Mouse (Mus musculus): ENCODE measurements at regions not wholly inside any gene's neighbourhood (a gene's known extent, or its start where the extent isn't known, plus 50 kb on each side); places are given as distances from the start of the nearest gene placed in this dataset.

DNA sequence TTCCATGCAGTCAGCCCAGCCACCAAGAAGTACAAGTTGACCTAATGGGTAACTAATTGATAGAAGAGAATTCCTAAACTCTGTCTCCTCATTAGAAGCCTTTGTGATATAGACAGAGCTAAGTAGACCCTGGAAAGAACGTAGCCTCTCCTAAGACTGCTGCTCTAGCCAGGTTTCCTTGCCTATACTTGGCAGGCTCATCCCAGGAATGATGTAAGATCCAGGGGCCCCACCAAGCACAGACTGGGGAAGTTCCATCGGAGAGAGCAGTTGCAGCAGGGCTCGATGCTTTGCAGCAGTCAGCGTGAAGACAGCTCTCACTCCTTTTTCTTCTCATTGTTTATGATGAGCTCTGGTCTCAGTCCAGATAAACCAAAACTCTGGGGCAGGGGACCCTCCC lies 68.7 kb downstream of the Mycn start:
- ATAC-seq (ENCODE audit: insufficient read depth) (no peak), DNase-seq (ENCODE audit: low read depth in 3 of 3, low spot score in 3 of 3) (no peak)
- no peaks in the 10 kb centered on the region for H3K27me3 ChIP-seq (ENCODE audit: control insufficient read depth, insufficient read depth, low read length)
- 57% methylated on average over 4 of the region's 4 CpGs for WGBS (ENCODE audit: insufficient replicate concordance)
- no peak overlapping the region for H3K4me2 ChIP-seq (ENCODE audit: low read depth)
- no peaks in the 10 kb centered on the region for H3K36me3 ChIP-seq (replicated peaks; ENCODE audit: control insufficient read depth, insufficient read depth, low read depth)
- H3K9me3 ChIP-seq (ENCODE audit: control insufficient read depth, low read length) = no peaks in the 10 kb centered on the region
- TF ChIP-seq CTCF (IDR thresholded peaks at IDR 0.05; ENCODE audit: low read depth) (no peak), EP300 (IDR thresholded peaks at IDR 0.05; ENCODE audit: low read depth) (no peak)
- H3K4me3 ChIP-seq (ENCODE audit: insufficient read depth in 1 of 2, low read depth in 2 of 2, low read length in 2 of 2) = no peak overlapping the region
- no peak overlapping the region for H3K9ac ChIP-seq (replicated peaks)
- H3K4me1 ChIP-seq (replicated peaks; ENCODE audit: control insufficient read depth in 2 of 2, insufficient read depth in 2 of 2, low read length in 1 of 2) = no peaks in the 10 kb centered on the region; a peak in 1 of 4 replicates
- no peak overlapping the region for H3K27ac ChIP-seq

- H3K4me3 ChIP-seq (ENCODE audit: insufficient read depth in 1 of 2, low read depth in 2 of 2, low read length in 2 of 2) = no peak overlapping the region
- no peak overlapping the region for H3K9ac ChIP-seq (replicated peaks)
- TF ChIP-seq CTCF (IDR thresholded peaks at IDR 0.05; ENCODE audit: low read depth) (no peak), EP300 (IDR thresholded peaks at IDR 0.05; ENCODE audit: low read depth) (no peak)
- no peaks in the 10 kb centered on the region; a peak in 1 of 4 replicates for H3K4me1 ChIP-seq (replicated peaks; ENCODE audit: control insufficient read depth in 2 of 2, insufficient read depth in 2 of 2, low read length in 1 of 2)
- WGBS (ENCODE audit: insufficient replicate concordance) = 73% methylated on average over 4 of the region's 4 CpGs
- ATAC-seq (ENCODE audit: insufficient read depth) (no peak), DNase-seq (ENCODE audit: low read depth in 3 of 3, low spot score in 3 of 3) (no peak)
- H3K36me3 ChIP-seq (replicated peaks; ENCODE audit: control insufficient read depth, insufficient read depth, low read depth) = no peaks in the 10 kb centered on the region
- H3K9me3 ChIP-seq (ENCODE audit: control insufficient read depth, low read length) = no peaks in the 10 kb centered on the region
- no peak overlapping the region for H3K4me2 ChIP-seq (ENCODE audit: low read depth)
- no peak overlapping the region for H3K27ac ChIP-seq
- no peaks in the 10 kb centered on the region for H3K27me3 ChIP-seq (ENCODE audit: control insufficient read depth, insufficient read depth, low read length)
Measured at GRCm38 (mm10) chr12:12871272-12871671, 70.4 kb downstream of the Mycn start.

DNA sequence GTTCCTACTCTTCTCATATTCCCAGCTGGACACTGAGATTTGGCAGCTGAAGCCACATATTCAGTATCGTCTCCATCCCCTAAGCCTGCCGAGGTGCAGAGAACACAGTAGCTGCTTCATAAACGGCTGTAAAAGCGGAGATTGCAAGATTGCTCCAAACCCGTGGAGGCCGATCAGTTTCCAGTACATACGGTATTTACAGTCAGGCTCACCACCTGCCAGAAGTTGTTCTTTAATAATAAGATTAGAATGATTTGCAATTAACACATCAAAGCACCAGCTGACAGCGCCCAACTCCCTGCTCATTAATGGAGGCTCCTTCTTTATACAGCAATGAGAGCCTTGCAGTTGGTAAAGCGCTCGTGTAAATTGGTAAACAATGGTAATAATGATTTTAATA lies 75.1 kb downstream of the Mycn start:
- H3K4me1 ChIP-seq (replicated peaks; ENCODE audit: control insufficient read depth in 2 of 2, insufficient read depth in 2 of 2, low read length in 1 of 2) = no peaks in the 10 kb centered on the region
- H3K27ac ChIP-seq = no peak overlapping the region
- H3K9me3 ChIP-seq (ENCODE audit: control insufficient read depth, low read length) = no peaks in the 10 kb centered on the region
- no peaks in the 10 kb centered on the region for H3K27me3 ChIP-seq (ENCODE audit: control insufficient read depth, insufficient read depth, low read length)
- TF ChIP-seq CTCF (IDR thresholded peaks at IDR 0.05; ENCODE audit: low read depth) (no peak), EP300 (IDR thresholded peaks at IDR 0.05; ENCODE audit: low read depth) (no peak)
- no peaks in the 10 kb centered on the region for H3K36me3 ChIP-seq (replicated peaks; ENCODE audit: control insufficient read depth, insufficient read depth, low read depth)
- ATAC-seq (ENCODE audit: insufficient read depth) (no peak), DNase-seq (ENCODE audit: low read depth in 3 of 3, low spot score in 3 of 3) (no peak)
- H3K4me2 ChIP-seq (ENCODE audit: low read depth) = no peak overlapping the region
- no peak overlapping the region for H3K9ac ChIP-seq (replicated peaks)
- H3K4me3 ChIP-seq (ENCODE audit: insufficient read depth in 1 of 2, low read depth in 2 of 2, low read length in 2 of 2) = no peak overlapping the region
- WGBS (ENCODE audit: insufficient replicate concordance) = 66% methylated on average over 10 of the region's 10 CpGs

DNA sequence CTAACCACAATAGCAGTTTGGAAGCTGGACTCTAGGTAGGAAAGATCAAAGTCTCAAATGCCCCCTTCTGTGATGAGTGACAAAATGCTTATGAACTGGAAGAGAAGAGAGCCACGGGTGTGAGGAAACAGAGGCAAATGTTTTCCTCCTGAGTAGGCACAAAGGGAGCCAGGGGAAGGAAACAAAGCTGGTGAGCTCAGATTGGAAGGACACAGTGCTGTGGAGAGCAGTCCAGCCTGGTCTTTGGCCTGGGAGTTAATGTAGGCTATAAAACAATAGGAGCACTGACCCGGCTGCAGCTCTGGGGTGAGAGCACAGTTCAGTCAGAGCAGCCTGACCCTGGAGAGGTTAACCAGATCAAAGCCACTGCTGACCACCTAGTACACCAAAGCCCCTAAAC lies 91.0 kb downstream of the Mycn start:
- Histone ChIP-seq H3K4me3 (ENCODE audit: insufficient read depth in 1 of 2, low read depth in 2 of 2, low read length in 2 of 2) (no peak overlapping the region), H3K4me2 (ENCODE audit: low read depth) (no peak overlapping the region), H3K9me3 (ENCODE audit: control insufficient read depth, low read length) (no peaks in the 10 kb centered on the region), H3K9ac (replicated peaks) (no peak overlapping the region), H3K27ac (no peak overlapping the region), H3K4me1 (replicated peaks; ENCODE audit: control insufficient read depth in 2 of 2, insufficient read depth in 2 of 2, low read length in 1 of 2) (no peaks in the 10 kb centered on the region), H3K27me3 (ENCODE audit: control insufficient read depth, insufficient read depth, low read length) (no peaks in the 10 kb centered on the region), H3K36me3 (replicated peaks; ENCODE audit: control insufficient read depth, insufficient read depth, low read depth) (no peaks in the 10 kb centered on the region)
- WGBS (ENCODE audit: insufficient replicate concordance) = 34% methylated on average over 2 of the region's 2 CpGs
- no peak for ATAC-seq (ENCODE audit: insufficient read depth)
- DNase-seq (ENCODE audit: low read depth in 3 of 3, low spot score in 3 of 3) = no peak
- TF ChIP-seq CTCF (IDR thresholded peaks at IDR 0.05; ENCODE audit: low read depth) (no peak), EP300 (IDR thresholded peaks at IDR 0.05; ENCODE audit: low read depth) (no peak)

DNA sequence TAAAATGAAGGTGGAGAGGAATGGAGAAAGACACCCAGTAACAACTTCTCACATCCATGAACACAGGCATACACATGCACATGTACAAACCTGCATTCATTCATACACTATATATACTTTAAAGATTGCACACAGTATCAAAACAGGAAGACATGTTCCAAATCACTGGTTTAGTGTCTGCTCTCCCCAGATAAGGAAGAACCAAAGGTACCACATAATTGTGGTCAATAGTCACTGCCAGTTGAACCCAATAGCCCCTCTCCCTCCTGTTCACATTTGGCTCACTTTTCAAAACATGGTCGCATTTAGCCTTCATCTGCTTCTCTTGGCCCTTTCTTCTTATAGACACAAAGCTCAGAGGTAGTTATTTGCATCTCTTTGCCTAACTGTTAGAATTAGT lies 95.0 kb downstream of the Mycn start:
- no peak overlapping the region for H3K9ac ChIP-seq (replicated peaks)
- H3K4me3 ChIP-seq (ENCODE audit: insufficient read depth in 1 of 2, low read depth in 2 of 2, low read length in 2 of 2) = no peak overlapping the region
- no peak for DNase-seq (ENCODE audit: low read depth in 3 of 3, low spot score in 3 of 3)
- no peak for ATAC-seq (ENCODE audit: insufficient read depth)
- TF ChIP-seq CTCF (IDR thresholded peaks at IDR 0.05; ENCODE audit: low read depth) (no peak), EP300 (IDR thresholded peaks at IDR 0.05; ENCODE audit: low read depth) (no peak)
- H3K36me3 ChIP-seq (replicated peaks; ENCODE audit: control insufficient read depth, insufficient read depth, low read depth) = no peaks in the 10 kb centered on the region
- no peaks in the 10 kb centered on the region for H3K27me3 ChIP-seq (ENCODE audit: control insufficient read depth, insufficient read depth, low read length)
- no peak overlapping the region for H3K27ac ChIP-seq
- no peaks in the 10 kb centered on the region for H3K4me1 ChIP-seq (replicated peaks; ENCODE audit: control insufficient read depth in 2 of 2, insufficient read depth in 2 of 2, low read length in 1 of 2)
- 27% methylated on average over 1 of the region's 1 CpGs for WGBS (ENCODE audit: insufficient replicate concordance)
- H3K4me2 ChIP-seq (ENCODE audit: low read depth) = no peak overlapping the region
- H3K9me3 ChIP-seq (ENCODE audit: control insufficient read depth, low read length) = no peaks in the 10 kb centered on the region
